Mouse (Mus musculus) heart, embryonic 13.5 days (tissue): ENCODE results near the gene Glrb. TPM values are rescaled to one million over a fixed set of nuclear protein-coding genes. Genes with fewer than 3 reads are reported as not detected.

ENCODE experiments used
- ATAC-seq: fragments of 200-750 bp; cut with Nextera tagmentation; 2 replicates; pipeline ENCODE4 v1.8.0; 2017; ENCODE audit warnings: moderate TSS enrichment; ENCODE audit not compliant: insufficient number of reproducible peaks, low FRiP score, low TSS enrichment; ENCODE audit errors: extremely low read depth
- H3K27ac ChIP-seq: fragments of 300-500 bp; sonication (generic); replicated peaks from 2 replicates; pipeline ENCODE4 v1.5.1; 2015; ENCODE audit warnings: moderate library complexity, mild to moderate bottlenecking, inconsistent platforms
- H3K27me3 ChIP-seq: fragments of 300-500 bp; sonication (generic); replicated peaks from 2 replicates; pipeline ENCODE4 v1.6.1; 2015; ENCODE audit warnings: mild to moderate bottlenecking, inconsistent platforms
- H3K36me3 ChIP-seq: fragments of 300-500 bp; sonication (generic); 2 replicates; pipeline ENCODE4 v1.6.1; 2015; ENCODE audit warnings: mild to moderate bottlenecking, inconsistent platforms
- H3K4me1 ChIP-seq: fragments of 300-500 bp; sonication (generic); 2 replicates; pipeline ENCODE4 v1.6.1; 2015; ENCODE audit warnings: inconsistent platforms
- H3K4me2 ChIP-seq: fragments of 300-500 bp; sonication (generic); 2 replicates; pipeline ENCODE4 v1.6.1; 2015; ENCODE audit warnings: inconsistent platforms, mild to moderate bottlenecking, moderate library complexity
- H3K4me3 ChIP-seq: fragments of 300-500 bp; sonication (generic); 2 replicates; pipeline ENCODE4 v1.5.1; 2015; ENCODE audit warnings: moderate library complexity, mild to moderate bottlenecking, inconsistent platforms
- H3K9ac ChIP-seq: fragments of 300-500 bp; sonication (generic); 2 replicates; pipeline ENCODE4 v1.6.1; 2015; ENCODE audit warnings: inconsistent platforms, mild to moderate bottlenecking, moderate library complexity
- H3K9me3 ChIP-seq: fragments of 300-500 bp; sonication (generic); 2 replicates; pipeline ENCODE4 v1.6.1; 2016; ENCODE audit warnings: inconsistent platforms
- WGBS: fragments of 180-500 bp; shearing (Covaris S2); methylation state at CpG from one replicate; pipeline ENCODE4 v1.1.7; 2015; ENCODE audit warnings: mixed read lengths; 5-methylcytosine and 5-hydroxymethylcytosine counted together
- polyA plus RNA-seq: library from polyadenylated mRNA; unstranded; fragments of >200 nt; fragmentation: Nextera tagmentation; extraction: Ambion mirVana; gene quantifications from 2 replicates; pipeline ENCODE4 v1.2.1, GENCODE M21; 2015

Gene Glrb
- polyA plus RNA-seq, 1 experiment from 2014 or later: 3.6 TPM

- H3K9ac ChIP-seq: no peak overlapping the region
- H3K4me3 ChIP-seq: no peak overlapping the region
- 25% methylated on average over 5 of the region's 5 CpGs for WGBS
- no peaks in the 10 kb centered on the region for H3K36me3 ChIP-seq
- H3K4me1 ChIP-seq: peaks cover 1% of the 10 kb centered on the region; the same call in 1 of the 2 replicates
- H3K9me3 ChIP-seq: no peaks in the 10 kb centered on the region
- H3K27ac ChIP-seq: no peak overlapping the region
- ATAC-seq: no peak
- no peaks in the 10 kb centered on the region for H3K27me3 ChIP-seq
- no peak overlapping the region for H3K4me2 ChIP-seq
These were observed 34.9 kb downstream of the Glrb start for GRCm38 (mm10) chr3:80878571-80878970.

- H3K27me3 ChIP-seq: no peaks in the 10 kb centered on the region
- no peak for ATAC-seq
- H3K27ac ChIP-seq: no peak overlapping the region
- no peaks in the 10 kb centered on the region for H3K36me3 ChIP-seq
- no peak overlapping the region for H3K9ac ChIP-seq
- WGBS: 82% methylated on average over 7 of the region's 7 CpGs
- no peak overlapping the region for H3K4me2 ChIP-seq
- H3K9me3 ChIP-seq: no peaks in the 10 kb centered on the region
- no peaks in the 10 kb centered on the region for H3K4me1 ChIP-seq
- H3K4me3 ChIP-seq: no peak overlapping the region
These were observed 38.6 kb downstream of the Glrb start for GRCm38 (mm10) chr3:80874690-80875353.

- no peaks in the 10 kb centered on the region for H3K27me3 ChIP-seq
- H3K9me3 ChIP-seq: no peaks in the 10 kb centered on the region
These were observed 39.4 kb downstream of the Glrb start for GRCm38 (mm10) chr3:80874081-80874480.

DNA sequence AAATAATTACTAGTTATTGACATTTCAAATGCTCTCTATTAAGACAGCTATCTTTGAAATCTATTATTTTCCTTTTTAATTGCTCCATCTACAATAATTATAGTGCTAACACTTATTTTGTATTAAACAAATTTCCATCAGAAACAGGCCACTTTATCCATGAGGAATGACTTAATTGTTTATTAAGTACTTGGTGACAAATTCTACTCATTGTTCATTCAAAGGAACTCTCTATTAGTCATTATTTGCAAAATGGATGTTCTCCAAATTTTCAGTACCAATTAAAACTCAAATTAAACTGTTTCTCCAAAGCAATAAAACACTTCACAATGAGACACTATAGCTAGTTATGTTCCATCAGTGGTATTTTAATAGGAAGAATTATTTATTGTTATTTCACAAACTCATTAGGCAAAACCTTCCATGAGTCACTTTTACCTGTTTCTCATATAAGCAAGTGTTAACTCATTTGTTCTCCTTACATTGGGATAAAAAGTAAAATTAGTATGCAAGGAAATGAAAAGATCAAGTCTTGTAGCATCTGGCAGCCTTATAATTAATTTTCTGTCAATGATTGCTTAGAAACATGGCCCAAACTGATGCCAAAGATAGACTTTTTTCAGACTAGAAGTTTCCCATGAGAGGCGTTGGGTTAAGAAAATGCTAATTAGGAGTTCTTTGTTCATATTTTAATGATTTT lies 41.8 kb downstream of the Glrb start:
- H3K9ac ChIP-seq: no peak overlapping the region
- H3K36me3 ChIP-seq: no peaks in the 10 kb centered on the region
- ATAC-seq: no peak
- H3K27me3 ChIP-seq: no peaks in the 10 kb centered on the region
- H3K4me2 ChIP-seq: no peak overlapping the region
- H3K27ac ChIP-seq: no peak overlapping the region
- H3K4me1 ChIP-seq: no peaks in the 10 kb centered on the region
- H3K4me3 ChIP-seq: no peak overlapping the region
- 80% methylated on average over 1 of the region's 1 CpGs for WGBS
- H3K9me3 ChIP-seq: no peaks in the 10 kb centered on the region

More at GRCm38 (mm10) chr3:80874081-80874480, 39.4 kb downstream of the Glrb start:
- H3K4me2 ChIP-seq: no peak overlapping the region
- no peak overlapping the region for H3K9ac ChIP-seq
- ATAC-seq: no peak
- H3K27ac ChIP-seq: no peak overlapping the region
- H3K4me3 ChIP-seq: no peak overlapping the region
- 75% methylated on average over 5 of the region's 5 CpGs for WGBS
- H3K36me3 ChIP-seq: no peaks in the 10 kb centered on the region
- H3K4me1 ChIP-seq: no peaks in the 10 kb centered on the region

DNA sequence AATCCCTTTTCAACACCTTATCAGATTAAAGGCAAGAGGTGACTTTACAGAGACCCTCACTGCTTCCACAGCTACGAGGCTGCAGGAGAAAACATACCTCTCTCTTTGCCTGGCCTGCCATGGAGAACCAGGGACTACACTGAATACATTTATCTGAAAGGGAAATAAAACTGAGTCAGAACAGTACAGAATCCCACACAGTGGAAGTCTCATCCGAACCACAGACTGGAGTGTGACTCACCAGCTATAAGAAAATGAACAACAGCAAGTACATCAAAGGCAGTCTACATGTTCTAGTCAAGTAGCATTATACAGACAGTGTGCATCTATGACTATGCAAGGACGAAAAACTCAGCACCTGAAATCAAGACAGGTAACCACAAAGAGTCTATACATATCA lies 46.1 kb downstream of the Glrb start:
- H3K4me2 ChIP-seq: no peak overlapping the region
- H3K27me3 ChIP-seq: no peaks in the 10 kb centered on the region
- H3K9ac ChIP-seq: no peak overlapping the region
- no peaks in the 10 kb centered on the region for H3K36me3 ChIP-seq
- 64% methylated on average over 3 of the region's 3 CpGs for WGBS
- ATAC-seq: no peak
- no peaks in the 10 kb centered on the region for H3K4me1 ChIP-seq
- H3K9me3 ChIP-seq: no peaks in the 10 kb centered on the region
- H3K27ac ChIP-seq: no peak overlapping the region
- H3K4me3 ChIP-seq: no peak overlapping the region

GRCm38 (mm10) chr3:80852912-80853507 lies 60.5 kb downstream of the Glrb start:
- H3K27me3 ChIP-seq: no peaks in the 10 kb centered on the region
- no peak overlapping the region for H3K4me2 ChIP-seq
- 80% methylated on average over 3 of the region's 3 CpGs for WGBS
- no peak for ATAC-seq
- H3K36me3 ChIP-seq: no peaks in the 10 kb centered on the region
- no peaks in the 10 kb centered on the region for H3K4me1 ChIP-seq
- H3K9me3 ChIP-seq: no peaks in the 10 kb centered on the region
- H3K9ac ChIP-seq: no peak overlapping the region
- no peak overlapping the region for H3K4me3 ChIP-seq
- H3K27ac ChIP-seq: no peak overlapping the region

DNA sequence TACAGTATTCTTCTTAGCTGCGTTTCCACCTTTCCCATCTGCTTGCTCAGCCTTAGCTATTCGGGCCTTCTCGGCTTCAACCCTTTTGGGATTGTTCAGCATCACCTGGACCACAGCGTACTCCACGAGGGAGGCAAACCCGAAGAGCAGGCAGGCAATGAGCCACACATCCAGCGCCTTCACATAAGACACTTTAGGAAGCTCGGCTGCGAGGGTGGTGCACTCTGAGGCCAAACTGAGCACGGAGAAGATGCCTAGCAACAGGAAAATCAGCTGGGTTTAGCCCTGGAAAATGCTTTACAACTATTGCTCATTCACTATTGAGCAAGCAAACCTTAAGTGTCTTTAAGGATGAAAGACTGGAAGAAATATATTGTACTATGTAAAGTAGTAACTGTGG lies 62.5 kb downstream of the Glrb start:
- WGBS: 76% methylated on average over 10 of the region's 10 CpGs
- ATAC-seq: no peak
- no peak overlapping the region for H3K4me2 ChIP-seq
- H3K4me1 ChIP-seq: no peaks in the 10 kb centered on the region
- H3K4me3 ChIP-seq: no peak overlapping the region
- no peak overlapping the region for H3K9ac ChIP-seq
- H3K9me3 ChIP-seq: no peaks in the 10 kb centered on the region
- no peak overlapping the region for H3K27ac ChIP-seq
- no peaks in the 10 kb centered on the region for H3K27me3 ChIP-seq
- no peaks in the 10 kb centered on the region for H3K36me3 ChIP-seq

GRCm38 (mm10) chr3:80845634-80846033 lies 67.8 kb downstream of the Glrb start:
- Histone ChIP-seq H3K9ac (no peak overlapping the region), H3K4me3 (no peak overlapping the region), H3K4me1 (no peaks in the 10 kb centered on the region), H3K9me3 (no peaks in the 10 kb centered on the region), H3K27me3 (no peaks in the 10 kb centered on the region), H3K27ac (no peak overlapping the region), H3K4me2 (no peak overlapping the region), H3K36me3 (no peaks in the 10 kb centered on the region)
- ATAC-seq: no peak
- 60% methylated on average over 2 of the region's 2 CpGs for WGBS

DNA sequence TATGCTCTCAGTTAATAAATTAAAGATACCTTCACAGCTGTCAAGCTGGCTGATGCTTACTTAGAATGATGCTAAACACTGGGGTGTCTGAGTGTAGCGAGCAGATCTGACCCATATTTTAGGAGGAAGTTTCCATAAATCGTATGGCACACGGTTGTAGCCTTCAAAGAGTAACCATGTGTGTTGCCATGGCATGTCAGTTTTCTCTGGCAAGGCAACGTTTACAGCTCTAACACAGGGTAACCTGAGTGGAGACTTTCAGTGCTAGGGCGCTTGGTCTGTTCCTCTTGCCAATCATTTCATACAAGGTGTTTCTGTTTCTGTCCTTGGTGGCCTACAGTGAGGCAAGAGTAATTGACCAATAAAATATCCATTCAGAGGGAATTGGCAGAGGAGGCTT lies 73.6 kb downstream of the Glrb start:
- no peak for ATAC-seq
- H3K9ac ChIP-seq: no peak overlapping the region

GRCm38 (mm10) chr3:80837583-80837982 lies 75.9 kb downstream of the Glrb start:
- H3K4me3 ChIP-seq: no peak overlapping the region
- WGBS: 47% methylated on average over 3 of the region's 3 CpGs
- no peak overlapping the region for H3K27ac ChIP-seq
- H3K36me3 ChIP-seq: no peaks in the 10 kb centered on the region
- no peaks in the 10 kb centered on the region for H3K4me1 ChIP-seq
- H3K9me3 ChIP-seq: no peaks in the 10 kb centered on the region
- ATAC-seq: no peak
- no peaks in the 10 kb centered on the region for H3K27me3 ChIP-seq
- no peak overlapping the region for H3K4me2 ChIP-seq
- H3K9ac ChIP-seq: no peak overlapping the region

More for the DNA sequence above, 73.6 kb downstream of the Glrb start:
- Histone ChIP-seq H3K27ac (no peak overlapping the region), H3K4me2 (no peak overlapping the region), H3K4me1 (no peaks in the 10 kb centered on the region), H3K27me3 (no peaks in the 10 kb centered on the region), H3K4me3 (no peak overlapping the region), H3K36me3 (no peaks in the 10 kb centered on the region), H3K9me3 (no peaks in the 10 kb centered on the region)
- 71% methylated on average over 5 of the region's 5 CpGs for WGBS

GRCm38 (mm10) chr3:80823975-80824374 lies 89.5 kb downstream of the Glrb start:
- Histone ChIP-seq H3K27ac (no peak overlapping the region), H3K27me3 (no peaks in the 10 kb centered on the region), H3K4me2 (no peak overlapping the region), H3K9ac (no peak overlapping the region), H3K4me3 (no peak overlapping the region), H3K9me3 (0 out of 2 replicates have a peak, but pooled peaks cover 4% of the 10 kb centered on the region), H3K36me3 (no peaks in the 10 kb centered on the region), H3K4me1 (no peaks in the 10 kb centered on the region)
- ATAC-seq: no peak
- WGBS: 90% methylated on average over 1 of the region's 1 CpGs
